Mouse (Mus musculus): ENCODE measurements around the gene Ttc16. TPM values are rescaled to one million over a fixed set of nuclear protein-coding genes. Genes with fewer than 3 reads are reported as not detected.
A peak's percentile ranks its signal among the peaks of the same experiment; 100 is the strongest.

The Ttc16 gene
- total RNA-seq, 2 experiments from 2014 or later: 0.13 TPM; not detected in 1

GRCm38 (mm10) chr2:32718761-32719160 is 56.7 kb downstream of the Ttc16 start:
- no peak for DNase-seq

- DNase-seq: peak; percentile 58 to 70
Measured at GRCm38 (mm10) chr2:32714987-32715425, 60.4 kb downstream of the Ttc16 start.

GRCm38 (mm10) chr2:32714117-32714986 is 61.1 kb downstream of the Ttc16 start:
- DNase-seq: no peak

GRCm38 (mm10) chr2:32712934-32713817 is 62.3 kb downstream of the Ttc16 start, which contains the start of gene Cdk9:
Gene Cdk9 (minus strand): TSS chr2:32713076.
- DNase-seq: peak; percentile 94

- DNase-seq: peak; percentile 97
Measured at GRCm38 (mm10) chr2:32712586-32712933, 62.9 kb downstream of the Ttc16 start.

- DNase-seq: peak; percentile 78 to 85
Measured at GRCm38 (mm10) chr2:32712108-32712551, 63.3 kb downstream of the Ttc16 start.

- DNase-seq: no peak
Measured at GRCm38 (mm10) chr2:32711301-32712056, 64.0 kb downstream of the Ttc16 start.

- no peak for DNase-seq
Measured at GRCm38 (mm10) chr2:32710425-32710824, 65.0 kb downstream of the Ttc16 start.

GRCm38 (mm10) chr2:32709521-32710137 is 65.8 kb downstream of the Ttc16 start:
- no peak for DNase-seq

- peak in 1 of 2 experiments; percentile 71 for DNase-seq
Measured at GRCm38 (mm10) chr2:32708643-32709042, 66.8 kb downstream of the Ttc16 start.

Small RNA genes within 50 kb of the gene (microRNA-seq; reads per million reads assigned to microRNA genes)
- gene Mir2861 (0 reads per million in 2 experiments), gene Mir3960 (0 reads per million in 2 experiments)

Other genes starting within 250 kb of the Ttc16 start
- 1 to 10 TPM; 4.9 to 5.9 TPM for gene Fam102a, start 240.3 kb downstream of the Ttc16 start, total RNA-seq (2021)
- 10 to 100 TPM; 14.0 to 20.2 TPM for gene Dpm2, start 204.8 kb downstream of the Ttc16 start, total RNA-seq (2021)
- not detected for gene Pip5kl1, start 200.8 kb downstream of the Ttc16 start, total RNA-seq (2021)
- not detected for gene 9430097D07Rik, start 199.9 kb downstream of the Ttc16 start, total RNA-seq (2021)
- gene St6galnac4, start 188.5 kb downstream of the Ttc16 start, total RNA-seq (2021): 10 to 100 TPM; 14.7 to 16.1 TPM
- gene St6galnac6, start 175.9 kb downstream of the Ttc16 start, total RNA-seq (2021): 100 to 1,000 TPM; 108 to 117 TPM
- gene Ak1, start 153.9 kb downstream of the Ttc16 start, total RNA-seq (2021): 100 to 1,000 TPM; 654 to 691 TPM
- 100 to 1,000 TPM in 1 of 2 experiments, 10 to 100 TPM in 1; 95.1 to 106 TPM for gene Eng, start 129.0 kb downstream of the Ttc16 start, total RNA-seq (2021)
- gene Fpgs, start 71.5 kb downstream of the Ttc16 start, total RNA-seq (2021): 1 to 10 TPM; 4.4 to 5.0 TPM
- 10 to 100 TPM; 22.4 to 24.1 TPM for gene Cdk9, start 62.6 kb downstream of the Ttc16 start, total RNA-seq (2021)
- gene Sh2d3c, start 54.6 kb downstream of the Ttc16 start, total RNA-seq (2021): 10 to 100 TPM; 23.1 to 30.8 TPM
- gene 6330409D20Rik, start 34.6 kb downstream of the Ttc16 start, total RNA-seq (2021): not detected
- 1 to 10 TPM; 6.7 to 9.4 TPM for gene Tor2a, start 18.4 kb downstream of the Ttc16 start, total RNA-seq (2021)
- gene Ptrh1, start 153 bp upstream of the Ttc16 start, total RNA-seq (2021): 1 to 10 TPM; 5.1 to 5.5 TPM
- gene Cfap157, start 8.8 kb upstream of the Ttc16 start, total RNA-seq (2021): not detected
- 10 to 100 TPM; 12.2 to 13.0 TPM for gene Stxbp1, start 71.6 kb upstream of the Ttc16 start, total RNA-seq (2021)
- gene Fam129b, start 100.5 kb upstream of the Ttc16 start, total RNA-seq (2021): 10 to 100 TPM; 20.4 to 25.0 TPM
- gene Rpl12, start 185.9 kb upstream of the Ttc16 start, total RNA-seq (2021): 10 to 100 TPM; 66.0 to 72.2 TPM
- gene Lrsam1, start 186.0 kb upstream of the Ttc16 start, total RNA-seq (2021): 10 to 100 TPM; 15.1 to 15.9 TPM
- 10 to 100 TPM; 15.0 to 17.3 TPM for gene Slc2a8, start 206.4 kb upstream of the Ttc16 start, total RNA-seq (2021)

Data from heart, adult 18-20 months (tissue).